Mouse (Mus musculus) bone marrow macrophage, adult 2 months (primary cell): Measurements from ENCODE around the gene Chfr.

Experiments used
- CTCF ChIP-seq: IDR thresholded peaks from 2 replicates; pipeline ENCODE4 v1.5.1; 2012; ENCODE audit warnings: low read depth, mild to moderate bottlenecking, low read length, moderate library complexity
- POLR2A ChIP-seq: IDR thresholded peaks from 2 replicates; pipeline ENCODE4 v1.6.1; 2012; ENCODE audit warnings: mild to moderate bottlenecking, low read depth, low read length, borderline replicate concordance

- no peak for TF ChIP-seq CTCF
- TF ChIP-seq POLR2A, result no peak
These were observed 40.8 kb upstream of the Chfr start for GRCm38 (mm10) chr5:110094847-110095213.
